Mouse (Mus musculus): ENCODE results near the gene Olfr157. TPM values are rescaled to one million over a fixed set of nuclear protein-coding genes. Genes with fewer than 3 reads are reported as not detected.

The Olfr157 gene
- total RNA-seq, 1 experiment: 0.09 TPM

- Histone ChIP-seq H3K4me3 (ENCODE audit: insufficient read depth in 1 of 2, low read depth in 1 of 2, low read length in 2 of 2, poor library complexity in 1 of 2, severe bottlenecking in 1 of 2) (no peak overlapping the region), H3K9ac (ENCODE audit: insufficient read depth, low read depth, low read length, poor library complexity, severe bottlenecking) (no peak overlapping the region), H3K27ac (ENCODE audit: insufficient read depth, low read depth, low read length, poor library complexity, severe bottlenecking) (no peak overlapping the region), H3K9me3 (ENCODE audit: control insufficient read depth, insufficient read depth, low read depth, low read length) (no peaks in the 10 kb centered on the region), H3K4me1 (ENCODE audit: control insufficient read depth in 2 of 2, insufficient read depth in 2 of 2, low read length in 2 of 2, poor library complexity in 1 of 2) (no peaks in the 10 kb centered on the region), H3K36me3 (ENCODE audit: control insufficient read depth, insufficient read depth, low read length, poor library complexity, severe bottlenecking) (no peaks in the 10 kb centered on the region)
- in situ Hi-C loops (cut with MboI; ENCODE audit: low sequenced_read_pairs in 2 of 2, unreplicated experiment in 2 of 2): no loop called here
- TF ChIP-seq HCFC1 (IDR thresholded peaks at IDR 0.05; ENCODE audit: borderline replicate concordance, insufficient read depth, low read length) (no peak), ZNF384 (IDR thresholded peaks at IDR 0.05; ENCODE audit: low read depth, low read length) (peak; percentile 73)
- no peak for DNase-seq (ENCODE audit: low read depth, low spot score)
Observed at GRCm38 (mm10) chr4:43833752-43834151, 6.2 kb downstream of the Olfr157 start.

DNA sequence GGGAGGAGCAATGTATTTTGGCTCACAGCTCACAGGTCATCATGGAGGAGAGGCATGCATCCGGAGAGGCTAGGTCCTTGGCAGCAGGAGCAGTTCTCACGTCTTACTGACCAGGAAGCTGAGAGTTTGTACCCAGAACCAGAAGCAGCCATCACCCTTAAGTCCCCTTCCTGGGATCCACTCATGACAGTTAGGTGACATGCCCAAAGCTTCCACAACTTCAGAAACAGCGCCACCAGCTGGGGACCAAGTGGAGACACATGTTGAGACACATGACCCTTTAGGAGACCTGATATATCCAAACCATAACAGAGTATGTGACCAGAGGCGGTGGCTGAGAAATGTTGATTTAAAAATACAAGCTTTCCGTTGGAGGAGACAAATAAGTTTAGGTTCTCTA is 8.0 kb downstream of the Olfr157 start:
- Histone ChIP-seq H3K4me3 (ENCODE audit: insufficient read depth in 1 of 2, low read depth in 1 of 2, low read length in 2 of 2, poor library complexity in 1 of 2, severe bottlenecking in 1 of 2) (no peak overlapping the region), H3K27ac (ENCODE audit: insufficient read depth, low read depth, low read length, poor library complexity, severe bottlenecking) (no peak overlapping the region), H3K4me1 (ENCODE audit: control insufficient read depth in 2 of 2, insufficient read depth in 2 of 2, low read length in 2 of 2, poor library complexity in 1 of 2) (no peaks in the 10 kb centered on the region), H3K36me3 (ENCODE audit: control insufficient read depth, insufficient read depth, low read length, poor library complexity, severe bottlenecking) (no peaks in the 10 kb centered on the region), H3K9ac (ENCODE audit: insufficient read depth, low read depth, low read length, poor library complexity, severe bottlenecking) (no peak overlapping the region), H3K9me3 (ENCODE audit: control insufficient read depth, insufficient read depth, low read depth, low read length) (no peaks in the 10 kb centered on the region)
- peak; percentile 61 for DNase-seq (ENCODE audit: low read depth, low spot score)
- no peak for TF ChIP-seq ZNF384 (IDR thresholded peaks at IDR 0.05; ENCODE audit: low read depth, low read length)
- TF ChIP-seq HCFC1 (IDR thresholded peaks at IDR 0.05; ENCODE audit: borderline replicate concordance, insufficient read depth, low read length): no peak
- TF ChIP-seq ZC3H11A (IDR thresholded peaks at IDR 0.05; ENCODE audit: borderline replicate concordance, low read depth, low read length): no peak
- no peak for TF ChIP-seq CHD2 (IDR thresholded peaks at IDR 0.05; ENCODE audit: low read depth, low read length)
- no peak for TF ChIP-seq MAFK (IDR thresholded peaks at IDR 0.05; ENCODE audit: insufficient read depth, low read depth, low read length)
- in situ Hi-C loops (cut with MboI; ENCODE audit: low sequenced_read_pairs in 2 of 2, unreplicated experiment in 2 of 2): no loop called here

- Histone ChIP-seq H3K36me3 (ENCODE audit: control insufficient read depth, insufficient read depth, low read length, poor library complexity, severe bottlenecking) (no peaks in the 10 kb centered on the region), H3K4me1 (ENCODE audit: control insufficient read depth in 2 of 2, insufficient read depth in 2 of 2, low read length in 2 of 2, poor library complexity in 1 of 2) (peaks cover 0 to 6% of the 10 kb centered on the region in 2 experiments; a peak in 1 of 4 replicates), H3K27ac (ENCODE audit: insufficient read depth, low read depth, low read length, poor library complexity, severe bottlenecking) (no peak overlapping the region), H3K9ac (ENCODE audit: insufficient read depth, low read depth, low read length, poor library complexity, severe bottlenecking) (no peak overlapping the region), H3K9me3 (ENCODE audit: control insufficient read depth, insufficient read depth, low read depth, low read length) (no peaks in the 10 kb centered on the region), H3K4me3 (ENCODE audit: insufficient read depth in 1 of 2, low read depth in 1 of 2, low read length in 2 of 2, poor library complexity in 1 of 2, severe bottlenecking in 1 of 2) (no peak overlapping the region)
- in situ Hi-C loops (cut with MboI; ENCODE audit: low sequenced_read_pairs in 2 of 2, unreplicated experiment in 2 of 2): no loop called here
- DNase-seq (ENCODE audit: low read depth, low spot score): no peak
- no peak for TF ChIP-seq CHD2 (IDR thresholded peaks at IDR 0.05; ENCODE audit: low read depth, low read length)
- TF ChIP-seq ZNF384 (IDR thresholded peaks at IDR 0.05; ENCODE audit: low read depth, low read length): no peak
- no peak for TF ChIP-seq MAFK (IDR thresholded peaks at IDR 0.05; ENCODE audit: insufficient read depth, low read depth, low read length)
- TF ChIP-seq ZC3H11A (IDR thresholded peaks at IDR 0.05; ENCODE audit: borderline replicate concordance, low read depth, low read length): no peak
- no peak for TF ChIP-seq HCFC1 (IDR thresholded peaks at IDR 0.05; ENCODE audit: borderline replicate concordance, insufficient read depth, low read length)
Observed at GRCm38 (mm10) chr4:43828806-43829205, 11.2 kb downstream of the Olfr157 start.

DNA sequence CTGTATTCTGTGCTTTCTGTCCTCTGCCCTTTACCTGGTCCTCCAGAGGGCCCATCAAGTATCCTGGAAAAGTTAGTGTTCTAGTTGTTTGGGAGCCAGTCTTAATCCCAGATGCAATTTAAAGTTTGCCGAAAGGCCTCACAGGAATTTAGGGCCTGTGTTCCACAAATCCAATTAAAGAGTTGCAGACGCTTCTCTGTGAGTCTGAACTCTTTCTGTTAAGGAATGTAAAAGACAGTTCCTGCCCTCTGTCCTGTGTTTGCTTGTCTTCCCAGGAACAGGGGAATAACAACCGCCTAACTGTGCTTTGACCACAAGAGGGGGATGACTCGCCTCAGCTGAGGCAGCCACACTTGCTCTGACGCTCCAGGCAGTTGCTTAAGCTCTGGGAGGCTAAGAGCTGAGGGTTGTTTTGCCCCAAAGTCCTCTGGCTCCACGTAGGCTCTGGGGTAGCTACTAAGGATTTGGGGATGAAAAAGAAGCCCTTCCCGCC is 16.1 kb downstream of the Olfr157 start, which contains the start of gene Olfr156:
Gene Olfr156, minus strand, starts transcription at position 51 of the 493 bp plus-strand sequence.
- DNase-seq (ENCODE audit: low read depth, low spot score): peak; percentile 30
- no peak for TF ChIP-seq ZNF384 (IDR thresholded peaks at IDR 0.05; ENCODE audit: low read depth, low read length)
- TF ChIP-seq ZC3H11A (IDR thresholded peaks at IDR 0.05; ENCODE audit: borderline replicate concordance, low read depth, low read length): no peak
- no peak for TF ChIP-seq CHD2 (IDR thresholded peaks at IDR 0.05; ENCODE audit: low read depth, low read length)
- no peak for TF ChIP-seq HCFC1 (IDR thresholded peaks at IDR 0.05; ENCODE audit: borderline replicate concordance, insufficient read depth, low read length)
- no peak for TF ChIP-seq MAFK (IDR thresholded peaks at IDR 0.05; ENCODE audit: insufficient read depth, low read depth, low read length)
- no peak within 1 kb of the TSS for H3K9ac ChIP-seq (ENCODE audit: insufficient read depth, low read depth, low read length, poor library complexity, severe bottlenecking)
- no peaks in the 10 kb centered on the region for H3K36me3 ChIP-seq (ENCODE audit: control insufficient read depth, insufficient read depth, low read length, poor library complexity, severe bottlenecking)
- in situ Hi-C loops (cut with MboI; ENCODE audit: low sequenced_read_pairs in 2 of 2, unreplicated experiment in 2 of 2): no loop called here
- H3K4me3 ChIP-seq (ENCODE audit: insufficient read depth in 1 of 2, low read depth in 1 of 2, low read length in 2 of 2, poor library complexity in 1 of 2, severe bottlenecking in 1 of 2): no peak within 1 kb of the TSS
- no peaks in the 10 kb centered on the region for H3K9me3 ChIP-seq (ENCODE audit: control insufficient read depth, insufficient read depth, low read depth, low read length)
- H3K27ac ChIP-seq (ENCODE audit: insufficient read depth, low read depth, low read length, poor library complexity, severe bottlenecking): no peak within 1 kb of the TSS
- peaks cover 0 to 8% of the 10 kb centered on the region in 2 experiments; a peak in 1 of 4 replicates for H3K4me1 ChIP-seq (ENCODE audit: control insufficient read depth in 2 of 2, insufficient read depth in 2 of 2, low read length in 2 of 2, poor library complexity in 1 of 2)
